Mouse (Mus musculus) brain, embryonic 14.5 days (tissue): ENCODE measurements around the gene Bcl11b. TPM values are rescaled to one million over a fixed set of nuclear protein-coding genes. Genes with fewer than 3 reads are reported as not detected.

Experiments
- DNase-seq: peaks from one replicate; pipeline ENCODE4 v3.0.0-alpha.2; 2011; ENCODE audit warnings: low read depth
- CTCF ChIP-seq: fragments of 200-500 bp; IDR thresholded peaks from 2 replicates; pipeline ENCODE4 v1.5.1; 2012; ENCODE audit warnings: inconsistent platforms, mild to moderate bottlenecking, moderate library complexity, borderline replicate concordance; ENCODE audit not compliant: insufficient read depth, insufficient read length; ENCODE audit errors: extremely low read depth
- POLR2A ChIP-seq: fragments of 200-500 bp; IDR thresholded peaks from 2 replicates; pipeline ENCODE4 v1.6.1; 2012; ENCODE audit warnings: mild to moderate bottlenecking, inconsistent platforms, borderline replicate concordance; ENCODE audit not compliant: poor library complexity, insufficient read depth, insufficient read length, severe bottlenecking; ENCODE audit errors: extremely low read depth
- polyA plus RNA-seq: library from polyadenylated mRNA; depleted of rRNA; stranded (reverse); fragments of >200 nt; gene quantifications from 2 replicates; pipeline ENCODE4 v1.2.3, GENCODE M21; 2012

The Bcl11b gene
- polyA plus RNA-seq, 1 experiment = 67.1 TPM

DNA sequence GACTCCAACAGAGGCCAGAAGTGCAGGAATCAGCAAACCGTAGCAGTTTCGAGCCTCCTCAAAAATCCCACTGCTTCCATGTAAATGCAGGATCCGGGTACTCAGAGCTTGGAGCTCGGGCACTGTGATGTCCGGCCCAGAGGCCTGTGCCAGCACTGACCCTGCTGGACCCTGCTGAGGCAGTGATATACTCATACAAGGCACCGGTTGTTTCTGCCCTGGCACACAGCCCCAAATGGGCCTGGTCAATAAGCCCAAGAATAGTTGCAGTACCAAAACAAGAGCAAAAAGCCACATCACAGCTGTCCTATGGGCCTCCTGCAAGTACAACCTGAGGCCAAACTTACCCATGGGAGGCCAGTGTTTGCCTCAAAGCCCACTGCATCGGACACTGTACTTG, 36.4 kb downstream of the Bcl11b start:
- DNase-seq = no peak
- TF ChIP-seq CTCF = no peak

DNA sequence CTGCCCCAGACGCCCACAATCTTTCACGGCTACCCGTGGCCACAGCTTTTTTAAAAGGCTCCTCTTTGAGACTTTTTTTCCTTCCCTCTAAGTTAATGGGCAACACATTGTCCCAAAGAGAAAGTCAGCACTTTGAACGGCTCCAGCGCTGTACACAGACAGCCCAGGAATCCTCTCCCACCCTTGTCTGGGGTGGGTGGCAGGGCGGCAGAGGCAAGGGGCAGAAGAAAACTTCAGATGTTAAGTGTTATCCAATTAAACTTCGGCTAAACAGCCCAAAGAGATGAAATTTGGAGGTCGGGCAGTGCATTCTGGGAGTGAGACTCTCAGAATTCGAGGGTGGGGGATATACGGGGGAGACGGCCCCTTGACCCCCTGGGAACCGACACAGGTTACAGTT, 38.3 kb downstream of the Bcl11b start:
- TF ChIP-seq POLR2A (no peak), CTCF (no peak)
- no peak for DNase-seq

DNA sequence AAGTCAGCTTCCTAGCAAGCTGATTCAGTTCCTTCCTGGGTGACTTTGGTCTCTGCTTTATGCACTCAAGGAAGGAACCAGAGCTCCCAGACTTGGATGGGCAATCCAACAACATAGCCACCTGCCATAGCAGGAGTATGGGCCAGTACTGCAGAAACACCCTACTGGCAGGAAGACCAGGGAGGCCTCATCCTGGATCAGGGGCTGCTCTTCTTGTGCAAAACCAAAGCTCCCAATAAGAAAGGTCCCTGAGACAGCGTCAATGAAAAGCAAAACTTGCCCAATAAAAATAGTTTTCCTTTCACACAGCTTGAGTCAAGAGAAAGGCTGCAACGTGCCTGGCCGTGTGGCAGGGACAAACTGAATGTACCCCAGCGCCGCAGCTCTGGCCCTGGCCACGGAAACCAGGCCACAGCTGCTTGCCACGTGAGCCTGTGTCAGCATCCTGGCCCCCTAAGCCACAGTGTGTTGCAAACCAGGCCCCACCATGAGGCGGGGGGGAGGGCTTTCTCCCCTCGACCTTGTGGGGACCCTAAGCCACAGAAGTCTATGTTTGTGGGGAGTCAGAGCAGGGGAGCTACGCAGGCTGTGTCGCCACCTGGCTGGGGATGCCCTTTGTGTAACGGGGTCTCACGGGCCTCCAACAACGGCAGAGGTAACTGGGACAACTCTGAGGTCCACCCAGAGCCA, 38.9 kb downstream of the Bcl11b start:
- TF ChIP-seq POLR2A (no peak), CTCF (no peak)
- no peak for DNase-seq

DNA sequence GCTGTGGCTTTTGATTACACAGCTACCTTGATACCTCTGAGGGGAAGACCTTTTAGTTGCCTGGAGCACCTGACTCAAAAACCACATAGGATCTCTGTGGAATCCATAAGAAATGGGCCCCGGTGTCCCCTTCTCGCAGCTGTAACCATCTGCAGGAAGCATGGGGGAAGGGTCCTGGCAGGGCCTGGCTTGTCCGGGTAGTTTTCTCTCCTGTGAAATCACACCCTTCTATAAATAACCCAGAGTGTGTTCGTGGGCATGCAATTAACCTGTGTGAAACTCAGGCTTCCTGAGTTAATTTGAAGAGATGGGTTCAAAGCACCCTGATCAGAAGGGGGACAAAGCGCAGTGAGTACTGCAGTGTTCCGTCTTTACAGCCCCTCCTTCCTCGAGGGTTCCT, 40.5 kb downstream of the Bcl11b start:
- DNase-seq = no peak
- TF ChIP-seq POLR2A = no peak
- no peak for TF ChIP-seq CTCF

DNA sequence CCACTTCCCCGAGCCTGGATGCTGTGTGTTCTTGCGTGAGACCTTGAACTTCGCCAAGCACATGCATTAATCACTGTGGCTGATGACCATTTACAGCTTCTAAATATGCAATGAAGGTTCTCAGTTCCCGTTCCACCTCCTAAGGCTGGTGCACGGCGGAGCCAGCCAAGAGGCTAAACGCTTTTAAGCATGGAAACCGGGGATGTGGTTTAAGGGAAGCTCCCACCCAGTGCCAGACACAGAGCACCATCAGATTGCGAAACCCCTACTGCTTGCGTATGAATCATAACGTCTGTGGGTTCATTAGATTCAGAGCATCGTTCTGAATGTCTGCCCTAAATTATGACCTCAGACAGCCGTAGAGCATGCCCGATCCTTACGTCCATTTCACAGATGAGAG, 41.6 kb downstream of the Bcl11b start:
- no peak for TF ChIP-seq POLR2A
- TF ChIP-seq CTCF = no peak
- peak; percentile 50 for DNase-seq

DNA sequence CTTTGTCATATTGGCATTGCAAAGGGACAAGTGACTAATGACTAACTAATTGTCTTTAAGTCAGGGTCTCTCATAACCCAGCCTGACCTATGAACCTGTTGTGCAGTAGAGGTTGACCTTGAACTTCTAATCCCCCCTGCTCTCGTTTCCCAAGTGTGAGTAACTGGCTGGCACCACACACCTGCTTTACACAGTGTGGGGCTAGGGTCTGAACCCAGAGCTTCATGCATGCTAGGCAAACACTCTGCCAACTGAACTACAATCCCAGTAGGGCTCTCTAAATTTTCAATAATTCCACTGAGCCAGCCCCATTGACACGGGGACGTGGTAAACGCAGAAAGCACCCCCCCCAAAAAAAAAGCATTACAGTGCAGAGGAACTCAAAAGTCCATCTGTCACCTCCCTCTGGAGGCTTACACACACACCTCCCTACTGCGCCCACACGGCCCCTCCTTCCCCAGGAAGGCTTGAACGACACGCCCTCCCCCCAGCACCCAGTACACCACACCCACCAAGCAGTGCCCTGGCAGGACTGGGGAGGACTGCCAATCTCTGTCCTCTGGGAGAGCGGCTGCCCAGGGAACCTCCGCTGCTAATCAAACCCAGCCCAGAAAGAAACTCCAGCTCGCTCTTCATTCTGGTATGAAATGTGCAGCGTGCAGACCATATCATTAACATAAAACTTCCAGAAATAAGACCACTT, 42.5 kb downstream of the Bcl11b start:
- TF ChIP-seq POLR2A (no peak), CTCF (no peak)
- peak; percentile 78 for DNase-seq

DNA sequence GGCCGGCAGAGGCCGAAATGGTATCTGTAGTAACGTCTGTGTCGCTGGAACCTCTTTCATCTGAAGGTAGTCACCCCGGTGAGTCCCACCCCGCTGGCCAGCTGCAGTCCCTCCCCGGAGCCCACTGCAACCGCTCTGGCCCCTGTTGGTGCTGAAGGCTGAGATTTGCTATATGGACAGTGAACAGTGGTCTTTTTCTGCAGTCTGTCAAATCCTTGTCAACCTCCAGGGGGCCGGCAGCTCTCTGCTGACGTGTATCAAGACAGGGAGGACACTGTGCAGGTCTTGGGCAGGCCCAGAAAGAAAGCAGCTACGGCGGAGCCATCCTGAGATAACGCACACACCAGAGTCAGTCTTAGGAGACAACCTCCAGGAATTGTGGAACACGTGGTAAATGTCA, 43.0 kb downstream of the Bcl11b start:
- TF ChIP-seq CTCF = peak; percentile 34; the same call in 1 of the 2 replicates
- no peak for TF ChIP-seq POLR2A
- DNase-seq = peak; percentile 53

DNA sequence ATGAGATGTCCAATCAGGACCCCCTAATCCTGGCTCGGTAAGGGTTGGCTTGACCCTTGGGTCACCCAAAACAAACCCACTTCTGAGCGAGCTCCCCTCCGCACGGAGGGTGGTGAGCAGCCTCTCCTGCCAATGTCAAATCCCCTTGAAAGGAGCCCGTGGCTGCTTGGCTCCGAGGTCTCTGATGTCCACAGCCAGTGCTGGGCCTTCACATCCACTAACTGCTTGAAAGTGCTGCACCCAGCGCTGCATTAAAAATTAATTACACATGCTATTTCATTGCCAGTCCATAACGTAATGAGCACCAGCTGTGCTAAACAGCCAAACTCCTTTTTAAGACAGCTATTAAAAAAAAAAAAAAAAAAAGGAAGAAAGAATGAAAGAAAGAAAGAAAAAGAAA, 43.5 kb downstream of the Bcl11b start:
- TF ChIP-seq CTCF (no peak), POLR2A (no peak)
- DNase-seq = peak; percentile 57

DNA sequence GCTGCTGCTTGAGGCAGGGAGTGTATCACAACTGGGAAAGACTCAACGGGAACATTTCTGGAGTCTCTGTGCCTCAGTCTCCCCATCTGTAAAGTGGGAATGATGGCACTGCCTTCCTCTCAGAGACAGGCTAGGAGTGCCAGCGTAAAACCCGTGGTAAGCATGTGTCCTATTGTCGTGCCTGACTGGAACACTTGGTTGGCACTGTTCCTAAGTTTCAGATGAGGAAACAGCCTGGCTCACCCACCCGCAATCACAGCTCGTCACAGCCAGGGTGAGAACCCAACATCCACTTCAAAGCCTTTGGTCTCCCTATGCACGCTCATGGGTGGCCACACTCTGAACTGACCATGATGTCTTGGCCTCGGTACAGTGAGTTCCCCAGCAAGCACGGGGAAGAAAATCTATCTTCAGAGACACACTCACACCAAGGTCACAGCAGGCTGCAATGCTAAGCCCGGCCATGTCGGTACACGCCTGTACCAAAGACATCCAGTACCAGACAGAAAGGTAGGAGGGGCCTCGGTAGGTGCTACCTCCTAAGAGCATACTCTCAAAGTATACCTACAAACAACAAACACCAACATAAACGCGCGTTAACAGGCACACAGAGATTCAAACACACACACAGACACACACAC, 50.2 kb downstream of the Bcl11b start:
- DNase-seq = no peak
- TF ChIP-seq CTCF (no peak), POLR2A (no peak)

DNA sequence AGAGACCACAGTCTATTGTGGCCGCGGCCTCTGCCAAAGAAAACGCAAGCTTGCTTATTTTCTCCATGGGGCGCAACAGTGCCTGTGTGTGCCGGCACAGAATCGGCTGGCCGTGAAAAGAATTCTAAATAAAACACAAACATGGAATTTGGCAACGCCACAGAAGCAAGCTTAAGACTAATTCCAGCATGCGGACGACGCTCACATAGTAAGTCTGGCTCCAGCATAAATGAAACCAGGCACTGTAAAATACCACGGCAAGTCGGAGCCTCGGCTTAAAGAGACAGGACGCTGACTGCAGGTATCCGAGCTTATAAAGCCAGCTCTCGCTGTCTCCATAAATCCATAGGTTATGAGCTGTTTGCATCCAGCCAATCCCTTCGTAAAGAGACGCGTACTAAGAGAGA, 51.1 kb downstream of the Bcl11b start:
- no peak for TF ChIP-seq POLR2A
- peak; percentile 96 for DNase-seq

DNA sequence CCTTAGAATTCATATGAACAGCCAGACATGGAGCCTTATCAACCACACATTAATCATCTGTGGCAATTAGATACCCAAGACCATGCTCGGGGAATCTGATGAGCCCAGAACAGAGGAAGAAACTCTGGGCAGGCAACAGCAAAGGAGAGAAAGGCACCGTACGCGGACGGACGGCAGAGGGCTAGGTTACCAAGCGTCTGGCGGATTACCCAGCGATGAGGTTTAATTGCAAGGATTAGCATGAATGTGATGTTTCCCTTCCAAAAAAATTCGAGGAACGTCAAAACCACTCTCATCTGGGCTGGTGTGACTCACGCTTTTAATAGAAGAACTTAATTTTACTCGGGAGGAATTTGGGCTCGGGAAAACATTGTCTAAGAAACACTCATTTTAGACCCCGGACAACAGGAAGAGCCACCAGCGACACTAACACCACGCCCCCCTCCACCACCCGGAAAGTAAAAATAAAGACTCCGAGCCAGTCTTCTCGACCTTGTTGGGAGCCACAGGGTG, 52.7 kb downstream of the Bcl11b start:
- peak; percentile 74 for DNase-seq
- TF ChIP-seq POLR2A (no peak), CTCF (peak; percentile 19; the same call in 1 of the 2 replicates)
